Mouse (Mus musculus) forebrain, postnatal 0 days (tissue): ENCODE data around the gene Tctex1d2. TPM values are rescaled to one million over a fixed set of nuclear protein-coding genes. Genes with fewer than 3 reads are reported as not detected.

Experiments used
- ATAC-seq: fragments of 200-750 bp; cut with Nextera tagmentation; 2 replicates; pipeline ENCODE4 v1.8.0; 2017; ENCODE audit warnings: mild to moderate bottlenecking, moderate library complexity
- DNase-seq: peaks from one replicate; pipeline ENCODE4 v3.0.0-alpha.2; 2015
- H3K27ac ChIP-seq: fragments of 300-500 bp; sonication (generic); 2 replicates; pipeline ENCODE4 v1.5.1; 2014; ENCODE audit warnings: low read depth, mild to moderate bottlenecking, antibody characterized with exemption, low read length, moderate library complexity, mixed read lengths
- H3K27me3 ChIP-seq: fragments of 300-500 bp; sonication (generic); 2 replicates; pipeline ENCODE4 v1.6.1; 2014; ENCODE audit warnings: mild to moderate bottlenecking, low read length, mixed read lengths; ENCODE audit not compliant: insufficient read depth
- H3K36me3 ChIP-seq: fragments of 300-500 bp; sonication (generic); 2 replicates; pipeline ENCODE4 v1.6.1; 2014; ENCODE audit warnings: mild to moderate bottlenecking, moderate library complexity; ENCODE audit not compliant: insufficient read depth
- H3K4me1 ChIP-seq: fragments of 300-500 bp; sonication (generic); 2 replicates; pipeline ENCODE4 v1.6.1; 2014; ENCODE audit warnings: antibody characterized with exemption; ENCODE audit not compliant: insufficient read depth
- H3K4me2 ChIP-seq: fragments of 300-500 bp; sonication (generic); 2 replicates; pipeline ENCODE4 v1.6.1; 2014; ENCODE audit warnings: low read depth, mild to moderate bottlenecking, moderate library complexity
- H3K4me3 ChIP-seq: fragments of 300-500 bp; sonication (generic); 2 replicates; pipeline ENCODE4 v1.5.1; 2014; ENCODE audit warnings: low read depth, low read length, mixed read lengths
- H3K9ac ChIP-seq: fragments of 300-500 bp; sonication (generic); 2 replicates; pipeline ENCODE4 v1.6.1; 2014; ENCODE audit warnings: mild to moderate bottlenecking
- H3K9me3 ChIP-seq: fragments of 300-500 bp; sonication (generic); 2 replicates; pipeline ENCODE4 v1.6.1; 2016; ENCODE audit warnings: low read length
- CTCF ChIP-seq: sonication (generic); IDR thresholded peaks from 2 replicates; pipeline ENCODE4 v1.5.1; 2016; ENCODE audit warnings: antibody characterized with exemption, control low read depth, low read depth
- WGBS: fragments of 180-500 bp; shearing (Covaris S2); extraction: QIAGEN DNeasy Blood & Tissue Kit; methylation state at CpG from one replicate; pipeline ENCODE4 v1.1.7; 2014; 5-methylcytosine and 5-hydroxymethylcytosine counted together
- polyA plus RNA-seq: library from polyadenylated mRNA; unstranded; fragments of >200 nt; fragmentation: Nextera tagmentation; extraction: Ambion mirVana; gene quantifications from 2 replicates; pipeline ENCODE4 v1.2.1, GENCODE M21; 2015
- total RNA-seq: library from RNA; depleted of rRNA; stranded (reverse); fragments of >200 nt; gene quantifications from 2 replicates; pipeline ENCODE4 v1.2.3, GENCODE M21; 2014; rRNA removed

The Tctex1d2 gene
- total RNA-seq (20.5 and 21.8 TPM in 2 replicates), polyA plus RNA-seq (58.2 and 63.2 TPM in 2 replicates)

GRCm38 (mm10) chr16:32419517-32420483 lies at the start of gene Tctex1d2:
Gene Tctex1d2 (plus strand): TSS chr16:32419702.
- Histone ChIP-seq H3K27me3 (no peaks in the 10 kb centered on the region), H3K36me3 (no peaks in the 10 kb centered on the region), H3K4me2 (peak within 1 kb of the TSS; percentile 65), H3K27ac (peak within 1 kb of the TSS; percentile 87), H3K4me1 (0 out of 2 replicates have a peak, but pooled peaks cover 8% of the 10 kb centered on the region), H3K9ac (peak within 1 kb of the TSS; percentile 66), H3K9me3 (no peaks in the 10 kb centered on the region), H3K4me3 (peak within 1 kb of the TSS; percentile 54)
- ATAC-seq: peak; percentile 98
- 2% methylated on average over 45 of the region's 45 CpGs for WGBS
- peak; percentile 12; the same call in 1 of the 2 replicates for TF ChIP-seq CTCF
- peak; percentile 94 for DNase-seq

- no peak for DNase-seq
- peaks cover 26% of the 10 kb centered on the region for H3K36me3 ChIP-seq
- WGBS: 88% methylated on average over 4 of the region's 4 CpGs
These were observed 48.2 kb upstream of the Tctex1d2 start for GRCm38 (mm10) chr16:32371351-32371750.

DNA sequence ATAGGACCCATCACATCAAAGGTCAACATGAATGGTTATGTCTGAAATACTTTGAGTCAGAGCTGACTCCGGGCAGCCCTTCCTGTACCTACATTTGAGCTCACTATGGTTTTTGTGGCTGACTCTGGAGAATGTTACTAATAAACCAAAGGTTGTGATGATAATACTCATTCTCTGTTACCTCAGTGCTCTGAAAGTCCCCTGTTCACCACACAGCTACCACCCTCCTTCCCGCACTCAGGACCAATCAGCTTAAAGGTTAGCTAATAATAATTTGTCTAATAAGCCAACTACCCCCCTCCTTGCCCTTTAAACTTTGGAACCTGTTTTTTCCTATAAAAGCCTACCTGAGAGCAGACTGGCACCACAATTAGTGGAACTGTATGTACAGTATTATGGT lies 39.9 kb upstream of the Tctex1d2 start:
- no peaks in the 10 kb centered on the region for H3K9me3 ChIP-seq
- no peak for TF ChIP-seq CTCF
- H3K4me3 ChIP-seq: no peak overlapping the region
- WGBS: 92% methylated on average over 2 of the region's 2 CpGs
- no peak for ATAC-seq
- no peaks in the 10 kb centered on the region for H3K4me1 ChIP-seq
- DNase-seq: no peak
- peaks cover 60% of the 10 kb centered on the region for H3K36me3 ChIP-seq
- no peak overlapping the region for H3K27ac ChIP-seq
- H3K4me2 ChIP-seq: no peak overlapping the region
- H3K9ac ChIP-seq: no peak overlapping the region
- H3K27me3 ChIP-seq: no peaks in the 10 kb centered on the region

More at GRCm38 (mm10) chr16:32371351-32371750, 48.2 kb upstream of the Tctex1d2 start:
- no peak overlapping the region for H3K4me2 ChIP-seq
- peak; percentile 50 for TF ChIP-seq CTCF
- no peak overlapping the region for H3K27ac ChIP-seq
- H3K27me3 ChIP-seq: no peaks in the 10 kb centered on the region
- no peaks in the 10 kb centered on the region for H3K4me1 ChIP-seq
- H3K9ac ChIP-seq: no peak overlapping the region
- ATAC-seq: no peak
- no peak overlapping the region for H3K4me3 ChIP-seq
- no peaks in the 10 kb centered on the region for H3K9me3 ChIP-seq

DNA sequence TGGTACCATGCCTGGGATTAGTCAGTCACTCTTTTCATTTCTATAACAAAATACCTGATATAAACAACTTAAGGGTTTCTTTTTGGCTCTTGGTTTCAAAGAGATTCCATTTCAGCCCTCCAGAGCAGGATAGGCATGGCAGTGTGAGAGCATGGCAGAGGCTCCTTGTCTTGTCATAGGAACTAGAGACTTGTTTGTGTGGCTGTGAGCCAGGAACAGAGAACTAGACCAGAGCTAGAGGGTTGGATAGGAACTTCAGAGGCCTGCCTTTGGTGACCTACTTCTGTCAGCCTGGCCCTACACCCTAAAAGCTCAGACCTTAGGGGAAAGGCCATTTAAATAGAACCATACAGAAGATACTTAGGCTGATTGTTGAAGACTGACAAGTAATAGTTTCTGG lies 36.6 kb upstream of the Tctex1d2 start:
- TF ChIP-seq CTCF: no peak
- no peaks in the 10 kb centered on the region for H3K27me3 ChIP-seq
- no peak overlapping the region for H3K4me2 ChIP-seq
- ATAC-seq (no peak), DNase-seq (no peak)
- no peak overlapping the region for H3K4me3 ChIP-seq
- H3K9me3 ChIP-seq: no peaks in the 10 kb centered on the region
- no peak overlapping the region for H3K27ac ChIP-seq
- no peaks in the 10 kb centered on the region for H3K4me1 ChIP-seq
- H3K9ac ChIP-seq: no peak overlapping the region
- peaks cover 53% of the 10 kb centered on the region for H3K36me3 ChIP-seq

DNA sequence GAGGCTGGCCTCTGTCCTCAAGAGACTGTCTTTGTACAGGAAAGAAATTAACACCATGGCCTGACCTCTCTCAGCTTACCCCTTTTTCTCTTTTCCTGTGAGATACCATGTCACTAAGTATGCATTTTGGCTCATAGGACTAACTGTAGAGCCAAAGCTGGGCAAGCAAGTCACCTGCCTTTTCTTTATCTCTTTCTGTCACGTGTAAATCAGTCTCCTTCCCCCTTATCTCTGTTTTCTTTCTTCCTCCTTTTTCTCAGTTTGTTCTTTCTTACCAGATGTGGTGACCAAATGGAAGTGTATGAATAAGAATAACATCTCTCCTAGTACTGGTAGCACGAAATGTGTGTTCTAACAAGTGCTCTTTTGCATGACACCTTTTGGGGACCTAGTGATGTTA lies 34.6 kb upstream of the Tctex1d2 start:
- WGBS: 91% methylated on average over 2 of the region's 2 CpGs
- no peak for TF ChIP-seq CTCF

GRCm38 (mm10) chr16:32386826-32387225 lies 32.7 kb upstream of the Tctex1d2 start:
- no peak overlapping the region for H3K4me2 ChIP-seq
- no peaks in the 10 kb centered on the region for H3K4me1 ChIP-seq
- H3K9me3 ChIP-seq: no peaks in the 10 kb centered on the region
- H3K27me3 ChIP-seq: no peaks in the 10 kb centered on the region
- H3K4me3 ChIP-seq: no peak overlapping the region
- peaks cover 38% of the 10 kb centered on the region for H3K36me3 ChIP-seq
- TF ChIP-seq CTCF: no peak
- H3K9ac ChIP-seq: no peak overlapping the region
- no peak overlapping the region for H3K27ac ChIP-seq
- ATAC-seq (no peak), DNase-seq (no peak)
- WGBS: 82% methylated on average over 3 of the region's 3 CpGs

More for the DNA sequence above, 34.6 kb upstream of the Tctex1d2 start:
- Histone ChIP-seq H3K4me3 (no peak overlapping the region), H3K27ac (no peak overlapping the region), H3K4me1 (no peaks in the 10 kb centered on the region), H3K9me3 (no peaks in the 10 kb centered on the region), H3K4me2 (no peak overlapping the region), H3K27me3 (no peaks in the 10 kb centered on the region), H3K9ac (no peak overlapping the region), H3K36me3 (peaks cover 37% of the 10 kb centered on the region)
- DNase-seq: no peak
- ATAC-seq: no peak

GRCm38 (mm10) chr16:32389049-32389448 lies 30.5 kb upstream of the Tctex1d2 start:
- H3K36me3 ChIP-seq: peaks cover 31% of the 10 kb centered on the region
- no peak overlapping the region for H3K4me2 ChIP-seq
- H3K9ac ChIP-seq: no peak overlapping the region
- H3K9me3 ChIP-seq: no peaks in the 10 kb centered on the region
- H3K27me3 ChIP-seq: no peaks in the 10 kb centered on the region
- no peak for DNase-seq
- no peak overlapping the region for H3K27ac ChIP-seq
- H3K4me1 ChIP-seq: no peaks in the 10 kb centered on the region
- TF ChIP-seq CTCF: no peak
- H3K4me3 ChIP-seq: no peak overlapping the region
- no peak for ATAC-seq
